Mouse (Mus musculus): ENCODE results near the gene Brd4. TPM values are rescaled to one million over a fixed set of nuclear protein-coding genes. Genes with fewer than 3 reads are reported as not detected.

Brd4 gene
- polyA plus RNA-seq, 1 experiment from 2014 or later: 84.6 TPM

DNA sequence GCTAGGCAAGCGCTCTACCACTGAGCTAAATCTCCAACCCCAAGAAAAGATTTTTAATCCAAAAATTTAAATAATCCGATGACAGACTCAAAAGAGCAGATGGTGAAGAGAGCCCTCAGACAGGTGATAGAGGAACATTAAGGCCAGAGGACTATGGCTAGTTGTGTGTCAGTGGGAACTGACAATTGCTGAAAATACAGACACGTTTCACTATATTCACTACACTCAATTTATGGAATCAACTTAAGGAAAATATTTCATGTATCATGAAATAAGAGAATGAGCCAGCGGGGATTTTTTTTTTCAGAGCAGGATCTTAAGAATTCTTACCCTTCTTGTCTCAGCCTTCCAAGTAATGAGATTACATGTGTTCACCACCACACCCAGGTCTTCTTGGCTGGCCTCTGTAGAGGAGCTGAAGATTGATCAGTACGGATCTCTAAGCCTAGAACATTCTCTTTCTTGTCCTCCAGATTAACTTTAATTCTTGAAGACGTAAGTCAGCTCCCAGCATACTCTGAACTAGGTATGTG, 682 bp upstream of the Brd4 start:
- peaks cover 32% of the 10 kb centered on the region for H3K4me1 ChIP-seq (ENCODE audit: control insufficient read depth, insufficient read depth, low read length)
- no peak for ATAC-seq
- H3K4me3 ChIP-seq (ENCODE audit: low read depth, low read length): peak overlapping the region; percentile 96
- peak overlapping the region; percentile 99 for H3K27ac ChIP-seq (ENCODE audit: low read length)
- no peaks in the 10 kb centered on the region for H3K9me3 ChIP-seq (replicated peaks; ENCODE audit: control insufficient read depth, low read length, poor library complexity, severe bottlenecking)
- WGBS: 49% methylated on average over 6 of the region's 6 CpGs
- peak overlapping the region; percentile 66 for H3K4me2 ChIP-seq (ENCODE audit: low read length)
- no peaks in the 10 kb centered on the region for H3K36me3 ChIP-seq (ENCODE audit: control insufficient read depth, insufficient read depth, low read length)
- H3K27me3 ChIP-seq (ENCODE audit: control insufficient read depth, insufficient read depth, low read depth, low read length): no peaks in the 10 kb centered on the region
- peak overlapping the region; percentile 99 for H3K9ac ChIP-seq (ENCODE audit: low read depth, low read length)

GRCm38 (mm10) chr17:32283771-32284221, 726 bp downstream of the Brd4 start:
- ATAC-seq: peak; percentile 73
- Histone ChIP-seq H3K27me3 (ENCODE audit: control insufficient read depth, insufficient read depth, low read depth, low read length) (no peaks in the 10 kb centered on the region), H3K4me3 (ENCODE audit: low read depth, low read length) (peak overlapping the region; percentile 96), H3K36me3 (ENCODE audit: control insufficient read depth, insufficient read depth, low read length) (no peaks in the 10 kb centered on the region), H3K27ac (ENCODE audit: low read length) (peak overlapping the region; percentile 99), H3K4me1 (ENCODE audit: control insufficient read depth, insufficient read depth, low read length) (peaks cover 36% of the 10 kb centered on the region), H3K9ac (ENCODE audit: low read depth, low read length) (peak overlapping the region; percentile 99), H3K9me3 (replicated peaks; ENCODE audit: control insufficient read depth, low read length, poor library complexity, severe bottlenecking) (no peaks in the 10 kb centered on the region), H3K4me2 (ENCODE audit: low read length) (peak overlapping the region; percentile 64)
- under 1% methylated on average over 29 of the region's 41 CpGs for WGBS

GRCm38 (mm10) chr17:32283341-32283740, 1.2 kb downstream of the Brd4 start:
- Histone ChIP-seq H3K36me3 (ENCODE audit: control insufficient read depth, insufficient read depth, low read length) (no peaks in the 10 kb centered on the region), H3K4me2 (ENCODE audit: low read length) (peak overlapping the region; percentile 64), H3K4me3 (ENCODE audit: low read depth, low read length) (peak overlapping the region; percentile 96), H3K27me3 (ENCODE audit: control insufficient read depth, insufficient read depth, low read depth, low read length) (no peaks in the 10 kb centered on the region), H3K9me3 (replicated peaks; ENCODE audit: control insufficient read depth, low read length, poor library complexity, severe bottlenecking) (no peaks in the 10 kb centered on the region), H3K9ac (ENCODE audit: low read depth, low read length) (peak overlapping the region; percentile 99), H3K4me1 (ENCODE audit: control insufficient read depth, insufficient read depth, low read length) (peaks cover 37% of the 10 kb centered on the region), H3K27ac (ENCODE audit: low read length) (peak overlapping the region; percentile 99)
- peak; percentile 12 for ATAC-seq
- WGBS: 8% methylated on average over 7 of the region's 7 CpGs

DNA sequence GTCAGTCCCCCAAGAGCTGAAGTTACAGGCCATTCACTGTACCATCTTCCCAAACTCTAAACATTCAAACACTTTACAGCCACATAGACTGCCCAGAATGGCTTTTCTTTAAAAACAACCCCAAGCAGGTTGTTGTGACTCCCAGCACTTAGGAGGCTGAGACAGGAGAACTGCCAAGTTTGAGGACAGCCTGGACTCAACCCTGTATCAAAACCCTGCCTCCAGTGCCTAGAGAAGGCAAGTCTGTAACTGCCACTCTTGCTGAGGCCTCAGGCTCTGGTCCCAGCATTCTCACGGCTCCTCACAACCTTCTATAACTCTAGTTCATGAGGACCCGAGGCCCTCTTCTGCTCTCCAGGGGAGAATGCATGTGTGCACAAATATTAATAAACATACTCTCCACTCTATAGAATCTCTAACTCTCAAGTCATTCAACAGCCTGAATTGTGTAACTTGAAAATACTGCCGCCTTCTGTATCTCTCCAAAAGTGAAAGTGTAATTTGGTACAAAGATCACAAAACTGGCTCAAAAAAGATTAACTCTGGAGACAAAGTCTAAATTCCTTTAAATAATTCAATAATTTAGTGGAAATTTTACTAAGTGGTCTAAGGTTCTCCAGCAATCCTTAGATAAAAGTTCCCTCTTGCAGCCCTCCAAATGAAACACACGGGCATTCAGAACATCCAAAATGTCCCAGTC, 2.8 kb downstream of the Brd4 start:
- no peaks in the 10 kb centered on the region for H3K36me3 ChIP-seq (ENCODE audit: control insufficient read depth, insufficient read depth, low read length)
- no peaks in the 10 kb centered on the region for H3K9me3 ChIP-seq (replicated peaks; ENCODE audit: control insufficient read depth, low read length, poor library complexity, severe bottlenecking)
- WGBS: 85% methylated on average over 4 of the region's 4 CpGs
- H3K9ac ChIP-seq (ENCODE audit: low read depth, low read length): no peak overlapping the region
- no peak overlapping the region for H3K4me2 ChIP-seq (ENCODE audit: low read length)
- H3K27ac ChIP-seq (ENCODE audit: low read length): no peak overlapping the region
- no peak overlapping the region for H3K4me3 ChIP-seq (ENCODE audit: low read depth, low read length)
- H3K27me3 ChIP-seq (ENCODE audit: control insufficient read depth, insufficient read depth, low read depth, low read length): no peaks in the 10 kb centered on the region
- no peak for ATAC-seq
- peaks cover 32% of the 10 kb centered on the region for H3K4me1 ChIP-seq (ENCODE audit: control insufficient read depth, insufficient read depth, low read length)

GRCm38 (mm10) chr17:32281126-32281525, 3.4 kb downstream of the Brd4 start:
- ATAC-seq: no peak
- Histone ChIP-seq H3K27ac (ENCODE audit: low read length) (no peak overlapping the region), H3K4me2 (ENCODE audit: low read length) (no peak overlapping the region), H3K27me3 (ENCODE audit: control insufficient read depth, insufficient read depth, low read depth, low read length) (no peaks in the 10 kb centered on the region), H3K9ac (ENCODE audit: low read depth, low read length) (no peak overlapping the region), H3K9me3 (replicated peaks; ENCODE audit: control insufficient read depth, low read length, poor library complexity, severe bottlenecking) (no peaks in the 10 kb centered on the region), H3K4me1 (ENCODE audit: control insufficient read depth, insufficient read depth, low read length) (peaks cover 31% of the 10 kb centered on the region), H3K4me3 (ENCODE audit: low read depth, low read length) (no peak overlapping the region), H3K36me3 (ENCODE audit: control insufficient read depth, insufficient read depth, low read length) (no peaks in the 10 kb centered on the region)
- WGBS: 94% methylated on average over 2 of the region's 2 CpGs

DNA sequence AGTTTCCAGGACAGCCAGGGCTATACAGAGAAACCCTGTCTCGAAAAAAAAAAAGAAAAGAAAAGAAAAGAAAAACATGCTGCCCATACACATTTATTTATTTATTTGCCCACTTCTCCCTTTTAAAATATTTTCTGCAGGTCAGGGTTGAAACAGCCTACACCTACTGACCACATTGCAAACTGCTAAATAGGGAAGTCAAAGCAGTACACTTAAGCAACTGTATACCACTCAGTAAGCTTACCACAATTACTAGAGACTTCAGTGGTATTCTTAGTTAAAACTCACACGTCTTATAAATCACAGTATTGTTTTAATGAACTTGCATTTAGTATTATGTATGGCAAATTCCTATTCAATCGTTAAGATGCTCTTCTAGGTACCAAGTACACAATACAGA, 3.9 kb downstream of the Brd4 start:
- Histone ChIP-seq H3K27me3 (ENCODE audit: control insufficient read depth, insufficient read depth, low read depth, low read length) (no peaks in the 10 kb centered on the region), H3K27ac (ENCODE audit: low read length) (no peak overlapping the region), H3K4me2 (ENCODE audit: low read length) (no peak overlapping the region), H3K9ac (ENCODE audit: low read depth, low read length) (no peak overlapping the region), H3K4me3 (ENCODE audit: low read depth, low read length) (no peak overlapping the region), H3K9me3 (replicated peaks; ENCODE audit: control insufficient read depth, low read length, poor library complexity, severe bottlenecking) (no peaks in the 10 kb centered on the region), H3K4me1 (ENCODE audit: control insufficient read depth, insufficient read depth, low read length) (peaks cover 30% of the 10 kb centered on the region), H3K36me3 (ENCODE audit: control insufficient read depth, insufficient read depth, low read length) (no peaks in the 10 kb centered on the region)
- 94% methylated on average over 3 of the region's 3 CpGs for WGBS
- ATAC-seq: no peak

DNA sequence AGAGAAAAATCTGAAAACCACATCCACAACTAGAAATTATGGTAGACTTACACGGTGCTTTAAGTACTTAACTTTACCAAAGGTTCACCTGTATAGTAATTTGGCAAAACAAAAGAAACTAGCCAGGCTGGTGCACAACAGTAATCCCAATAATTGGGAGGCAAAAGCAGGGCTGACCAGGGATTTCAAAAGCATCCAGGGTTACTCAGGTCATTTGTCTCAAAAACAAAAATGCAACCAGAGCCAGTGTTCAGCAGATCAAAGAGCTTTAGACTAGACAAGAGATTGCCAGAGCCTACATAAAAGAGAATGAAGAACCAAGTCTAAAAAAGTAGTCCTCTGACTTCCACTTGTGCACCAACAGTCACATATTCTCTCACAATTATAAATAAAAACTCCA, 7.3 kb downstream of the Brd4 start:
- Histone ChIP-seq H3K4me1 (ENCODE audit: control insufficient read depth, insufficient read depth, low read length) (peaks cover 17% of the 10 kb centered on the region), H3K27me3 (ENCODE audit: control insufficient read depth, insufficient read depth, low read depth, low read length) (no peaks in the 10 kb centered on the region), H3K4me2 (ENCODE audit: low read length) (no peak overlapping the region), H3K27ac (ENCODE audit: low read length) (no peak overlapping the region), H3K9ac (ENCODE audit: low read depth, low read length) (no peak overlapping the region), H3K36me3 (ENCODE audit: control insufficient read depth, insufficient read depth, low read length) (no peaks in the 10 kb centered on the region), H3K4me3 (ENCODE audit: low read depth, low read length) (no peak overlapping the region), H3K9me3 (replicated peaks; ENCODE audit: control insufficient read depth, low read length, poor library complexity, severe bottlenecking) (no peaks in the 10 kb centered on the region)
- no peak for ATAC-seq
- WGBS: 74% methylated on average over 1 of the region's 1 CpGs

DNA sequence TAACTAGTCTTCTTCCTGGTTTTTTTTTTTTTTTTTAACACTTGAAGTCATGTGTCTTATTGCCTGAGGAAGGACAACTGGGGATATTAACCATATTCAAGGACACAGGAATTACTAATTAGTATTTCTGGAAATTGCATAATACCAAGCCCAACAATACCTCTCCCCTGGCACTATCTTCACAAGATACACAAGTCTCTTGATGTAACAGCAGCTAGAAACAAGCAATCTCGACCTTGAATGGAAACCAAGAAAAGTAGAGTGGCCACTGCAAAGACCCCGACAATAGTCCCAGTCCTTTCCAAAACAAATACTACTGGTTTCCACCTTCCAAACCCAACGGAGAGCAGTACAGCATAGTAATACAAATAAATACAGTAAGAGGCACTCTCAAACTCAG, 9.0 kb downstream of the Brd4 start:
- Histone ChIP-seq H3K4me3 (ENCODE audit: low read depth, low read length) (no peak overlapping the region), H3K9ac (ENCODE audit: low read depth, low read length) (no peak overlapping the region), H3K9me3 (replicated peaks; ENCODE audit: control insufficient read depth, low read length, poor library complexity, severe bottlenecking) (no peaks in the 10 kb centered on the region), H3K4me2 (ENCODE audit: low read length) (no peak overlapping the region), H3K36me3 (ENCODE audit: control insufficient read depth, insufficient read depth, low read length) (no peaks in the 10 kb centered on the region), H3K27ac (ENCODE audit: low read length) (no peak overlapping the region), H3K4me1 (ENCODE audit: control insufficient read depth, insufficient read depth, low read length) (peaks cover 10% of the 10 kb centered on the region), H3K27me3 (ENCODE audit: control insufficient read depth, insufficient read depth, low read depth, low read length) (no peaks in the 10 kb centered on the region)
- no peak for ATAC-seq
- 87% methylated on average over 3 of the region's 3 CpGs for WGBS

- H3K9me3 ChIP-seq (replicated peaks; ENCODE audit: control insufficient read depth, low read length, poor library complexity, severe bottlenecking): no peaks in the 10 kb centered on the region
- no peak overlapping the region for H3K27ac ChIP-seq (ENCODE audit: low read length)
- H3K4me2 ChIP-seq (ENCODE audit: low read length): no peak overlapping the region
- 96% methylated on average over 7 of the region's 7 CpGs for WGBS
- no peak overlapping the region for H3K4me3 ChIP-seq (ENCODE audit: low read depth, low read length)
- no peaks in the 10 kb centered on the region for H3K27me3 ChIP-seq (ENCODE audit: control insufficient read depth, insufficient read depth, low read depth, low read length)
- H3K4me1 ChIP-seq (ENCODE audit: control insufficient read depth, insufficient read depth, low read length): peaks cover 5% of the 10 kb centered on the region; the same call in 1 of the 2 replicates
- H3K36me3 ChIP-seq (ENCODE audit: control insufficient read depth, insufficient read depth, low read length): no peaks in the 10 kb centered on the region
- ATAC-seq: no peak
- no peak overlapping the region for H3K9ac ChIP-seq (ENCODE audit: low read depth, low read length)
These were observed 15.4 kb downstream of the Brd4 start for GRCm38 (mm10) chr17:32269151-32269550.
